Mouse (Mus musculus) cerebellum, adult 2 months (tissue): ENCODE measurements at regions not wholly inside any gene's neighbourhood (a gene's known extent, or its start where the extent isn't known, plus 50 kb on each side); places are given as distances from the start of the nearest gene placed in this dataset.

Experiments
- CTCF ChIP-seq: fragments of 200-500 bp; IDR thresholded peaks from 2 replicates; pipeline ENCODE4 v1.5.1; 2011; ENCODE audit warnings: low read depth, mild to moderate bottlenecking, control low read depth, low read length, moderate library complexity, borderline replicate concordance; ENCODE audit not compliant: insufficient read depth
- POLR2A ChIP-seq: fragments of 200-500 bp; IDR thresholded peaks from 2 replicates; pipeline ENCODE4 v1.6.1; 2011; ENCODE audit warnings: low read length, control low read depth, borderline replicate concordance; ENCODE audit not compliant: insufficient read depth

DNA sequence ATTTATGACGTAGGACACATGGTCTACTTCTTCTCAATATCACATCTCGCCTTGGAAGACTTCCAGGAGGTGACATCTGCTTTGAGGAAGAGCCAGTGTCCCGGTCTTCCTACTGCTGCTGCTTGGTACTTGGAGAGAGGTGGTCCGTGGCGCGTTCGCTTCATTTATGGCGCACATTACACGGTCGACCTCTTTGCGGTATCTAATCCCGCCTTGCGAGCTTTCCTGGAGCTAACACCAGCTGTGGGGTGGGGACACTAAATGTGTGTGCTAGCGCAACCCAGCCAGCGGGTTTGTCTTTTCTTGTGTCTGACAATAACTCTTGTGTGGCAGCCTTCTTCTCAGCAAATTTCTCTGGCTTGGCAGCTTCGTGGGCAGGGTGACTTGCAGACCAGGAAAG, 112.3 kb upstream of the Rtl1 start:
- TF ChIP-seq CTCF (no peak), POLR2A (no peak)
